In the genomic region with DNA sequence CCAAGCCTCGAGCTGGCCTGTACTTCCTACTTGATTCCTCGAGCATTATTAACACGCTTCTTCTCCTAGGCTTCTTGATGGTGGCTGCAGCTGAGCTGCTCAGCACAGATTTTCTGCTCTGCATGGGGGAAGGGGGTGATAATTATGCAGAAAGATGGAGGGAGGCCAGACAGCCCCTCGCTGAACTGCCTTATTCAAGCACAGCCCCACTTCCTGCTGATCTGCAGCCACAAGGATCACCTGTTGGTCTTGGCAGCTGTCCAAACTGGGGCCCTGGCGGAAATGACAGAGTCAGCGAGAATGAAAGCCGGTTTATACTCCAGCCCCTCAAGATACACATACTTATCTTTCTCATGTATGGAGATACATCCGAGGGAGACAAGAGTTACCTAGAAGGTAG, we compare ENCODE assay signal across 9 mouse cellular contexts.
A peak's percentile ranks its signal among the peaks of the same experiment; 100 is the strongest.
DNase-seq lines count a peak whose midpoint lies in the region; ATAC-seq lines count a peak whose summit lies in the region.
"Had no signal": no experiment of that assay in that cellular context is flagged by ENCODE, and none has a peak within 500 bp of the region (broad histone marks: within the 10 kb centered on the region; RNA-seq: fewer than 3 reads in every experiment).

No protein-coding gene starts in this region.

- ATAC-seq in granulocyte monocyte progenitor cell, adult 5-6 weeks (replicated peaks; ENCODE audit: poor library complexity, severe bottlenecking), result peak; percentile 61
- ATAC-seq in intestine, embryonic 16.5 days, result peak; percentile 90
- 0 out of 2 replicates have a peak, but pooled peaks have one; percentile 30 for ATAC-seq in liver, embryonic 12.5 days

- H3K9me3 ChIP-seq in intestine, embryonic 16.5 days (ENCODE audit: control insufficient read depth, low read length), result no peaks in the 10 kb centered on the region
- H3K9me3 ChIP-seq in liver, embryonic 12.5 days (replicated peaks), result no peaks in the 10 kb centered on the region

- H3K36me3 ChIP-seq in intestine, embryonic 16.5 days (ENCODE audit: control insufficient read depth, insufficient read depth, low read length), result no peaks in the 10 kb centered on the region
- no peaks in the 10 kb centered on the region for H3K36me3 ChIP-seq in liver, embryonic 12.5 days

- no peaks in the 10 kb centered on the region for H3K27me3 ChIP-seq in intestine, embryonic 16.5 days (replicated peaks; ENCODE audit: control insufficient read depth, insufficient read depth, low read length)
- H3K27me3 ChIP-seq in liver, embryonic 12.5 days (replicated peaks), result no peaks in the 10 kb centered on the region

- peak overlapping the region; percentile 4; the same call in 1 of the 2 replicates for H3K4me2 ChIP-seq in intestine, embryonic 16.5 days (ENCODE audit: low read depth, low read length)
- no peak overlapping the region for H3K4me2 ChIP-seq in liver, embryonic 12.5 days

- 11% methylated on average over 8 of the region's 8 CpGs for WGBS in intestine, embryonic 16.5 days
- 43% methylated on average over 8 of the region's 8 CpGs for WGBS in liver, embryonic 12.5 days (ENCODE audit: insufficient replicate concordance)

- intact Hi-C loops in left cerebral cortex, postnatal 25 days (cut with DNase I), result loop anchor here (5.0 kb wide), 1 partner anchor 344 kb away; no protein-coding TSS in a partner anchor

- H3K4me1 ChIP-seq in intestine, embryonic 16.5 days (ENCODE audit: control insufficient read depth, insufficient read depth, low read length), result peaks cover 14% of the 10 kb centered on the region
- peaks cover 7% of the 10 kb centered on the region; the same call in 1 of the 2 replicates for H3K4me1 ChIP-seq in liver, embryonic 12.5 days

- no peak overlapping the region for H3K9ac ChIP-seq in intestine, embryonic 16.5 days (ENCODE audit: low read depth, low read length)
- H3K9ac ChIP-seq in liver, embryonic 12.5 days, result no peak overlapping the region

- peak; percentile 13 to 21 for DNase-seq in left cerebral cortex, postnatal 25 days (ENCODE audit: low spot score in 2 of 2)
- DNase-seq in left cerebral cortex, adult 18-20 months (ENCODE audit: low spot score in 2 of 2), result no peak
- peak; percentile 95 for DNase-seq in cerebellum, postnatal 10 days
- DNase-seq in natural killer cell, adult 2 months (ENCODE audit: low spot score in 2 of 2), result peak; percentile 55 to 56
- DNase-seq in thymus, postnatal 36 days, result peak; percentile 73 to 82

- H3K4me3 ChIP-seq in intestine, embryonic 16.5 days (ENCODE audit: low read length), result no peak overlapping the region
- no peak overlapping the region for H3K4me3 ChIP-seq in liver, embryonic 12.5 days

- peak overlapping the region; percentile 68 for H3K27ac ChIP-seq in intestine, embryonic 16.5 days (ENCODE audit: low read length)
- no peak overlapping the region for H3K27ac ChIP-seq in liver, embryonic 12.5 days
- H3K27ac ChIP-seq: macrophage had no signal

Comparison
In these comparisons a context has a peak if more than half of its experiments do, and no peak if none do; other contexts are left out.
1. DNase-seq: peak in left cerebral cortex, postnatal 25 days (2 of 2), cerebellum, postnatal 10 days (2 of 2), natural killer cell, adult 2 months (2 of 2) and thymus, postnatal 36 days (2 of 2); none in left cerebral cortex, adult 18-20 months (0 of 2).
2. ATAC-seq: peak in every context shown above with its lines; median percentile 90 in intestine, embryonic 16.5 days; 61 in granulocyte monocyte progenitor cell, adult 5-6 weeks; 30 in liver, embryonic 12.5 days.